Mouse (Mus musculus) monocyte, adult 5-6 weeks (primary cell): Measurements from ENCODE around the gene Chil5. TPM values are rescaled to one million over a fixed set of nuclear protein-coding genes. Genes with fewer than 3 reads are reported as not detected.
A peak's percentile ranks its signal among the peaks of the same experiment; 100 is the strongest.
"Not testable (repeated sequence)": the region's sequence is repeated elsewhere in the genome, so short reads cannot be mapped to it uniquely, and the experiment has no call there.

ENCODE experiments used
- ATAC-seq: fragments of 153-309, 156-312 bp; replicated peaks from 2 replicates; pipeline ENCODE4 v1.8.0; 2017; ENCODE audit warnings: mild to moderate bottlenecking; ENCODE audit not compliant: low TSS enrichment, insufficient number of reproducible peaks, severe bottlenecking, poor library complexity, low FRiP score
- total RNA-seq: library from RNA; stranded (forward); fragments of 200-1000, 200-491, 200-594 nt; gene quantifications from 3 replicates; pipeline ENCODE4 v1.2.3, GENCODE M21; 2017

The Chil5 gene
- 1.1 to 4.9 TPM in 2 of 3 replicates, not detected in the other for total RNA-seq

DNA sequence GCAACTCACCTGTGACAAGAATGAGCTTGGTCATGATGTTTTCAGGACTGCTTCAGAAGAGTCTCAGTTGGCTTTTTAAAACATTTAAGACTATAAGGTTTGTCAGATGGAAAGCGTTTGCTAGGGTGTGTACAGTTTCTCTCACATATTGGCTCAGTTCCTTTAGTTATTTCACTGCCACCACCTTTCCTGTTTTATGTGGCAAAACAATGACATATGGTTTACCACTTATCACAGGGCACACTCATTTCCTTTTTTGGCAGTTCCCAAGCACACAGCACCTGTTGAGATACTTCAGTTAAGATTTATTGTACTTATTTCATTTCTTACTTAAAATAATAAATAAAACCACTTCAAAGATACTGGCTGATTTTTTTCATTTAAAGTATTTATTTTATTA lies at the start of gene Chil5:
Gene Chil5, minus strand, starts transcription at position 34 of the 400 bp plus-strand sequence.
- ATAC-seq: no peak

DNA sequence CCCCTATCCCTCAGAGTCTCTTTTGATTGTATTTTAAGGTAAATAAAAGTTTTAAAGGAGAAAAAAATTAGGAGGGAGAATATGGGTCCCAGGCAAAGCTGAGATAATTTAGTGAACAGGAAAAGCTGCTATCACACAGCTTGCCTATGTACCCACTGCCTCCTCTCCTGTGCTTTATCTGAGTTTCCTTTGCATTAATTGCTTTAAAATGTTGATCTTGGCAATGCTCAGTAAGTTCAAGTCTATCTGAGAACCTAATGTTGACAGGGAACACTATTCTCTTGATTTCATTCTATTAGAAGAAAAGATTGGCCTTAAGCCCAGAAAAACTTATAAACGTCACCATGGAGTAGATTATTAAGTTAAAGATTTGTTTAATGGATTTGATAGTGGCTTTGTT lies 42.2 kb upstream of the Chil5 start:
- no peak for ATAC-seq

DNA sequence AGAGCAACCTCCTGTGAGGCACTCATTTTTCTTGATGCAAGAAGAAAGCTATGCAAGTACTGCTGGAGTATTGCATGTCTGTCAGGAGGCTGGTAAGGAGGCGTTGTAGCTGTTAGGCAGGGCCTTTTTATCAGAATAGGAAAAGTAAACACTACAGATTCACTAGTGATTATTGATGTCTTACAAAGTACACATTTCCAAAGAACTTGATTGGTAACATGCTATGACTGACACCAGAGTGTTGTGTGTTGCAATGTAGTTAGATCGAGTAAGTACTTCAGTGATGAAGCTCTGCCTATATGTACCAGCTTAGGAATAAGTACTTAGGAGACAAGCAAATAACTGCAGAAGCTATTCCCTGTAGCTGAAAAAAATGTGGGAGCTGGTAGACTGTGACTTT lies 38.4 kb upstream of the Chil5 start:
- no peak for ATAC-seq

DNA sequence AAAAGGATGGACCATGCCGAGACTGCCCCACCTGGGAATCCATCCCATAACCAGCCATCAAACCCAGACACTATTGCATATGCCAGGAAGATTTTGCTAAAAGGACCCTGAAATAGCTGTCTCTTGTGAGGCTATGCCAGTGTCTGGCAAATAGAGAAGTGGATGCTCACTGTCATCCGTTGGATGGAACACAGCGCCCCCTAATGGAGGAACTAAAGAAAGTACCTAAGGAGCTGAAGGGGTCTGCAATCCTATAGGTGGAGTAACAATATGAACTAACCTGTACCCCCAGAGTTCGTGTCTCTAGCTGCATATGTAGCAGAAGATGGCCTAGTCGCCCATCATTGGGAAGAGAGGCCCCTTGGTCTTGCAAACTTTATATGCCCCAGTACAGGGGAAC lies 35.1 kb upstream of the Chil5 start:
- ATAC-seq: not testable (repeated sequence)

DNA sequence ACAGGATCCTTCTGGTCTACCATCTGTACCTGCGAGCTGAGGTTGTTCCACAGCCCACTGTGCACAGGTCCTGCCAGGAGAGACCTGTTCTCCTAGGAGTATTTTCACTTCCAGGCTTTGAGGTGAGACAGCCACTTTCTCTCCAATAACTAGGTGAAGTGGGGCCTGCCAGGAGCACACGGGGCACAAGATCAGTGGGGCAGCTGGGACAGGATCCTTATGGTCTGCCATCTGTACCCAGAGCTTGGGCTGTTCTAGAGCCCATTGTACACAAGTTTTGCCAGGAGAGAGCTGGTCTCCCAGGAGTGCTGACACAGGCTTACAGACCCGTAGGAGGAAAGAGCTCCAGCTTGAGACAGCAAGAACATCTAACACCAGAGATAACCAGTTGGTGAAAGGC lies 25.4 kb upstream of the Chil5 start:
- ATAC-seq: no peak

DNA sequence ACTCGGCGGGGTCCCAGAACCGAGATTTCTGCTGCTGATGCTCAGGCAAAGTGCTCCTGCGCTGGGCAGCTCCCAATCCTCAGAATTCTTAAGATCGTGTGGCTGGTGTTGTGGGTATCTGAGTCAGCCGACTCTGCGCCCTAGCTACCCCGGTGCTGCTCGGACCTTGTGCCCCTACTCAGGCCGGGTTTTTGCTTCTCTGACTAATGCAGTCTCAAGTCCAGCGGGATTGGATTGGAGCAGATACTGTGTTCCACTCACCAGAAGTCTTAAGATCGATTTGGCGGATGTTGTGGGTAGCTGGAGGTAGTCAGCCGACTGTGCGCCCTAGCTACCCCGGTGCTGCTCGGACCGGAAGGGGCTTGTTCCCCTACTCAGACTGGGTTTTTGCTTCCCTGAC lies 19.3 kb upstream of the Chil5 start:
- ATAC-seq: no peak

DNA sequence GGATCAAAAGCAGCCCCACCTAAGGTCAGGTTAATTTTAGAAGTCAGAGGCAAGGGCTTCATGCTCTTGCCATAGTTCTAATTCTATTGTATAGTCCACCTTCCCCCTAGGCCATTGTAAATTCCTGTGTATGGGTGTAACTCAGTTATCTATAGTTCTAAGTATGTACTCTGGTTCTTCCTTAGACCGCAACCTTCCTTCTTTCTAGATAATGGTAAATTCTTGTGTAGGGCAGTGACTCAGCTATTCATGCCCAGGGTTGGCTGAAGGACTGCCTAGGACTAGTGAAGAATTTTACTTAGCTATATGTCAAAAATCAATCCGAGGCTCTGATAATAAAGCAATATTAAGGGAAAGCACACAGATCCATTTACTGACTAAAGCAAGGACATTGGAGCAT lies 7.7 kb upstream of the Chil5 start:
- no peak for ATAC-seq

DNA sequence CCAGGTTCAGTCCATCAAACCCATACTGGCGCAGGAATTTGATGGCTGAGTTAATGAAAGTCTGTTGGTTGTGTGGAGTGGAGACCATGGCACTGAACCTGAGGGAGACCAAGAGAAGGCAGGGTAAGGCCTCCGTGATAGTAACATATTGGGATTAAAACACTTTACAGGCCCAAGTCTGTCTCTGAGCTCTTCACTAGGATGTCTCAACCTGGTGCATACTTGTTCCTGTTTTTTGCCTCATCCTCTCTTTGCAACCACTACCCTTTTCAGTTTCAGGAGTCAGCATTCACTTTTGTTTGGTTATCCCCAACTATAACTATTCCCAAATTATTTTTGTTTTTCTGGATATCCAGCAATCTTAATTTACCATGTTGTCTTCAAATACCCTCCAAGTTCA lies 8.5 kb downstream of the Chil5 start:
- ATAC-seq: no peak

DNA sequence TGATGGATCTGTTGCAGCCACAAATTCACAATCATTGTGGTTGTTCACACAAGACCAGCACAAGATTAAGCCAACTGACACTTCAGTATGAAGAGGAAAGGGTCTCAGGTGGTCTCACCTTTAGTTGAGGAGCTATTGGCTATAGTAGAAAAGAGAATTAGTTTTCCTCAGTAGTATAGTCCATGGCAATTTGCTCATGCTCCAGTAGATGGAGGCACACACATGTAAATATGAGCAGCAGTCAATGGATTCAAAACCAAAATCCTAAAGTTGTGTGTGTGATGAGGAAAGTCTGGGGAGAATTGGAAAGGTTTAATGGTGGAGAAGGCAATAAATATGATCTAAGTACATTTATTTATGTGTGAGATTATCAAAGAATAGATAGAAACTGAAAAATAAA lies 10.8 kb downstream of the Chil5 start:
- ATAC-seq: no peak

DNA sequence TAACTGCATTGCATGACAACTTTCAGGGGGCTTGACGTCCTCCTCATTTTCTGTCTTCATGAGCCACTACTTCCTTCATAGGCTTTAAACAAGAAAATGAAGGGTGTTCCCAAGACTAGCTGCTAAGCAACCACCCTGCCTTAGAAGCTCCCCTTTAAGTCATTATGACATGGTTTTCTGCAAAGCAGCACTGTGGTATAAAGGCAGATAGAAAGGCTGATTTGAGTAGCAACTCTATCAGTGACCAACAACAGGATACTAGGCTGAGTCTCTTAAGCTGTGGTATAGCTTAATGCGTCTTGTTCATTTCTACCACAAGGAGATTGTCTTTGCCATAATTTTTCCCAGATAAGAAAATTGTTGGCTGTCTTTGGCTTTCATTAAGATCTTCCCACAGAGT lies 18.1 kb downstream of the Chil5 start, which contains the start of gene Pifo:
Gene Pifo, minus strand, starts transcription at position 101 of the 400 bp plus-strand sequence.
- no peak for ATAC-seq

DNA sequence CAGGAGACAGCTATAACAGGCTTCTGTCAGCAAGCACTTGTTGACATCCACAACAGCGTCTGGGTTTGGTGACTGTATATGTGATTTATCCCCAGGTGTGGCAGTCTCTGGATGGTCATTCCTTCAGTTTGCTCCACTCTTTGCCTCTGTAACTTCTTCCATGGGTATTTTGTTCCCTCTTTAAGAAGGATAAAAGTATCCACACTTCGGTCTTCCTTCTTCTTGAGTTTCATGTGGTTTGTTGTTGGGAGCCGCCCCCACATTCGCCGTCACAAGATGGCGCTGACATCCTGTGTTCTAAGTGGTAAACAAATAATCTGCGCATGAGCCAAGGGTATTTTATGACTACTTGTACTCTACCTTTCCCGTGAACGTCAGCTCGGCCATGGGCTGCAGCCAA lies 29.3 kb downstream of the Chil5 start:
- not testable (repeated sequence) for ATAC-seq

DNA sequence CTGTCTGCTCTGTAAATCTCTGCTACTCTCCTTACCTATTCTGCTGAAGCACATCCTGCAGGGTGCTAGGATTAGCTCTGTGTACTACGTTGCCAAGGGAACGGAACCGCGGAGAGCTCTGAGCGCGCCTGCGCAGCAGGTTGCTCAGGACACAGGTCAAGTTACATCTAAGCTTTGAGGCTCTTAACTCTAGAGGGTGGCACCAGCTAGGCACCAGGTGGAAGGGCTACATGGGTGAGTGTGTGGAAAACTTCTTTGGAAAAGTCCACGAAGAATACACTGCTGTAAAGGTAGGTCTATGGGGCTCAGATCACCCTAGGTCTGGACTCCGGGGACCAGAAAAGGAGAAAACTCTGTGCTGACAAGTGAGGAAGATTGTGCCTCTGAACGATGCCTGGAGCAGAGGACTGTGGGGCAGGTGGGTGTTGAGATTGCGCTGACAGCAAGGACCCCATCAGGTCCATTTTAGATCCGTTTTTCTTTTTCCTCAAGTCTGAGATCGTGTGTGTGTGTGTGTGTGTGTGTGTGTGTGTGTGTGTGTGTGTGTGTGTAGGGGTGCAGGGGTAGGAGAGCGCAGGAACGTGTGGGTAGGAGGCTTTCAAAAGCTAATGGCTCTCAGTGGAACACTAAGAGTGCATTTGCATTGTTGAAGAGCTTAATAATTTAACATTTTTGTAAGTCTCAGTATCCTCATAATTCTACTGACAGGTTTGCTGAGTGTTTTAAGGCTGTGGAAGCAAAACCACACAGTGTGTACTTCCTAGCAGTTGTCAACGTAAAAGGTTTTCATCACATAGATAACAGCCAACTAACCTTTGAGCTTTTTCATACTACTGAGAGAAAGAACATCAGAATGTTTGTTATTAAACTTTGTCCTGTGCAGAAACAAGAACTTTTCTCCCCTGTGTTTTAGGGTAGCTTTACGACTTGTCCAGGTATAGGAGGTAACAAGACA lies 30.9 kb downstream of the Chil5 start:
- ATAC-seq: peak; percentile 66

DNA sequence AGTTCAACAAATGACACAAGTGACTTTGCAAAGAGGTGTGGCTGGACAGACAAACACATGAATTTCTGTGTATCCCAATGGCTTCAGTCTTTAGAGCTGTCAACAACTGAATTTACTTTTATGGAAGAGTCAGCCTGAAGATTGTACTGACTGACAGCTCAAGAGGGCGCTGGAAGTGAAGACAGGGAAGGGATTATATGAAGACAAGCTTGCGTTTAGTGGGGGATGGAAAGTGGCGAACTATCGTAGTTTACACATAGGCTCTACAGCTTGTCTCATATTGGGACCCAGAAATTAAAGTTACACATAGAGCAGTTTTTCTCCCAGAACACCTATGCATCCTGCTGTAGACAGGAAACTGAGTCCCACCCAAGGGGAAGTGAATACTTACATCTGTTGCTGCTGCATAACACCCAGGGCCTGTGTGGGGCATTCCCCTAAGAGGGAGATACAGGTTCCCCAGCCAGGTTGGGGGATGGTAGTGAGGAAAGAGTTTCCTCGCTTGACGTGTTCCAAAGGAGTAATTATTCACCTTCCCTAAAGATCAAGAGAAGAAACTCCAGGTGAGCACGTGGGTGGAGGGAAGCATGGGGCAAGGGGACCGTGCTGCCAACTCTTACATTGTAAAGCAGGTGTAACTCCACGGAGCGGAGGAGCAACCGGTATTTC lies 31.8 kb downstream of the Chil5 start:
- ATAC-seq: no peak

DNA sequence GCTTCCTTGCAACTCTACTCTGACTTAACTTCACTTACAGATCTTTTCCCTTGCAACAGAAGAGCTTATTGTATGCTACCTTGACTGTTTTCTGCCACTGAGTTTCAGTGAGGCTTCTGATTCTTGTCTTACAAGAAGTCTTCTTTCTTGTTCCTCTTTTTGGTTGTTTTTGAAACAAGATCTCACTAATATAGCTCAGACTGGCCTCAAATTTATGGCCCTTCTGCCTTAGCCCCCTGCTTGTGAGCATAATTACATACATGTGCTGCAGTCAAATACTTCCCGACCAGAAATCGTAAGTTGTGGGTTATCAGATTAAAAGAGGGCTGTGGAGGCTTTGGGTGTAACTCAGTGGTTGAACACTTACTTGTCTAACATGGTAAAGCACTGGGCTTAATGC lies 37.9 kb downstream of the Chil5 start:
- ATAC-seq: no peak

DNA sequence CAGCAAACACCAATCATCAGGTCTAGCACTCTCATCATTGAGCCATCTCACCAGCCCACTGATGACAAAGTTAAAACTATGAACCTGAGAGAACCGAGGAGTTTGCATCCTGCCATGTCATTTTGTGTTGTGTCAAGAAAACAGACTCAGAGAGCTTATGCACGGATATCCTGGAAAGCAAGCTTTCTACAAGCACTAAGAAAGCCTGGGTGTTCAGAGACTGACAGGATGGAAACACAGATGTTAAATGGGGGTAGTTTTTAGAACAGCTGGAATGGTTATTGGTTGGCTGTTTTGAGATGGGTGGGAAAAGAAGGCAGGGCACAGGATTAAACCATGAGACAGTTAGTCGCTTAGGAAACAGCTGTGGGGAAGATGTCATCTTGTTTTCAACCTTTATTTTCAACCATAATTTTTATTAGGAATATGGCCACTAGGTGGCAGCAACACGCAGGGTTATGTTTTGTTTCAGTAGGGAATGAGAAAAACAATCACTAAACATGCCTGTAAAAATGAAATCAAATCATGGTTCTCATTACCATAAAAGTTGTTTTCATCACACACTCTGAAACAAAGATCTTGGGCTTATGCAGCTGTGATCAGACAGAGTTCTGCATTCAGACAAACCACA lies 40.8 kb downstream of the Chil5 start:
- no peak for ATAC-seq

DNA sequence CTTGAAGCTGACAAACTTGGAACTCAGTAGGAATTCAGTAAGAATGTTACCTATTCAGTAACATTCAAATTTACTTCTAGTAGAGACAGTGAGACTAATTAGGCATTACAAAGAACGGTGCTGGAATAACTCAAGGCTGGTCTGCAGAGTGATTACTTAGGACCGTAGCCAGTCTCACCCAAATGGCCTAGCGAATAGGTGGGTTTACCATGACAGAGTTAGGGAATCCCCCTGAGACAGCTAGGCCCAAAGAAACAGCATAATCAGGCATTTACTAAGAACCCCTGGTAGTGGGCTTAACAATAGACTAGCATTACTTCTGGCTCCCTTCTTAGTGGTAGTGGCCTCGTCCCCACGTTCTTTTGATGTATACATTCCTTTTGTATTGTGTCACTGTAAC lies 43.0 kb downstream of the Chil5 start:
- not testable (repeated sequence) for ATAC-seq

DNA sequence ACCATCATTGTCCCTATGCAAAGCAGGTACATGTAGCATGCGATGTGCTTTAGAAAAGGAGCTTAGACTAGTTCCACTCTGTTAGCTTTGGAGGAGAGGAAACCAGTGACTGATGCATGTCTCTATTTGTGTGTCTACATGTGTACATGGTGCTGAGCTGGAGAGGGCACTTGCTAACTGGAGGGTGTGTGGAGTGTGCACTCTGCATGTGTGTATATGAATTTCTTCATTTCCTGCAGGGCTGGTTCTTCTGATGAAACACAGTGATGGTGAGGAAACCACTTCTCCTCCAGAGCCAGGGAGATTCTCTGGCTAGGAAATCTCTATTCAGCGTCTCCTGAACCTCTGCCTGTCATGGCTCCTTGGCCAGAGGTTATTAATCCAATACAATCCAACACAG lies 58.4 kb downstream of the Chil5 start:
- 0 out of 2 replicates have a peak, but pooled peaks have one; percentile 47 for ATAC-seq

DNA sequence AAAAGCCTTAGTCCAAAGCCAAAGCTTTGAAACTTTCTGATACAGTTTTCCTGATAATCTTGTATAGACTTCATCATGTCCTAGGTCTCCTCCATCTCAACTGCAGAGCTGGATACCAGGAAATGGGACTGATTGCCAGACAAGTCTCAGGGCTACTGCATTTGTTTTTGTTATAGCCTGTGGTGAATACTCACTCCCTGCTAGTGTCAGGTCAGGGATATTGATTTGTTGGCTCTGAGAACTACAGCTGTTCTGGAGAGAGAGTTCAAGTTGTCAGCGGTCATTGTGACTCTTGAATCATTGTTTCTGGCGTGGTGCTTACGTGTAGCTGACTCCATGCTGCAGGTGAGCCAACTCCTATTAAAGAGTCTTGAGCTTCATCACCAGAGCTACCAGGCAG lies 59.2 kb downstream of the Chil5 start, which contains the start of gene Ovgp1:
Gene Ovgp1, plus strand, starts transcription at position 301 of the 400 bp plus-strand sequence.
- no peak for ATAC-seq

DNA sequence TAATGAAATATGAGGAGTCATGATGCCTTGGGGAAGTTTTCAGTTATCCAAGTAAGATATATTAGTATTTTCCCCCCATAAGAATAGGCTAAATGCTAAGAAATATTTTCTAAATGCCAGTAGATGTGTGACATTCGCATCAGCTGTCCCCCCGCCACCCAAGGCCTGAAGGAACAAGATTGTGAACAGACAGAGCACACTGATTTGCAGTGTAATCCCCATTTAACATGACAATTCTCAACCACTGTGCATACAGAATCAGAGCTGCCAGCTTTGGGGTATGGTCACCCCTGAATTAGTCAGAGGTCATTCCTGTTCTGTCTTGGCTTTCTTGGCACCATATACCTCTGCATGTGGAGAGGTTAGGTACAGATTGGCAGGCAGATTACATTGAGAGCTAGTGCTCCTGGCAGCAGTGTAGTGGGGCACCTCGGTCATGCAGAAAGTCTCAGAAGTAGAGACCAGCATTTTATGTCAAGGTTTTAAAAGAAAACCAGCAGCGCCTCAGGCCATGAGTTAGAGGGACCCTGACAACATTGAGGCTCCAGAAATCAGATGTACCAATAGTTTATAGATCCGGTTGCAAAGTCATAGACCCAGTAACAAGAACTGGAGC lies 60.7 kb downstream of the Chil5 start:
- no peak for ATAC-seq
